Mouse (Mus musculus): ENCODE data around the gene Ube2o. TPM values are rescaled to one million over a fixed set of nuclear protein-coding genes. Genes with fewer than 3 reads are reported as not detected.
A peak's percentile ranks its signal among the peaks of the same experiment; 100 is the strongest.

The Ube2o gene
- polyA plus RNA-seq, 1 experiment = 77.3 TPM

- Histone ChIP-seq H3K36me3 (ENCODE audit: control insufficient read depth, insufficient read depth, low read length) (no peaks in the 10 kb centered on the region), H3K4me1 (ENCODE audit: control insufficient read depth, insufficient read depth, insufficient read length) (peaks cover 16% of the 10 kb centered on the region), H3K27me3 (ENCODE audit: control insufficient read depth, insufficient read depth, low read length) (peaks cover 24% of the 10 kb centered on the region), H3K27ac (ENCODE audit: insufficient read depth, low read length) (no peak within 1 kb of the TSS), H3K4me3 (ENCODE audit: extremely low read depth, insufficient read depth, insufficient read length) (no peak within 1 kb of the TSS; the same call in 1 of the 2 replicates)
- TF ChIP-seq POLR2A (IDR thresholded peaks at IDR 0.05; ENCODE audit: low read depth, low read length) (no peak), CTCF (IDR thresholded peaks at IDR 0.05; ENCODE audit: extremely low read depth, insufficient read depth, insufficient read length, insufficient replicate concordance) (no peak)
- DNase-seq (ENCODE audit: low read depth in 1 of 2, low spot score in 2 of 2) = no peak
- WGBS = 63% methylated on average over 11 of the region's 11 CpGs
Measured at GRCm38 (mm10) chr11:116530187-116531147, 50.8 kb downstream of the Ube2o start, which contains the start of gene Sphk1. TSS of gene Sphk1 (plus strand) at chr11:116530925.

GRCm38 (mm10) chr11:116528636-116529320 is 52.5 kb downstream of the Ube2o start:
- Histone ChIP-seq H3K36me3 (ENCODE audit: control insufficient read depth, insufficient read depth, low read length) (no peaks in the 10 kb centered on the region), H3K27ac (ENCODE audit: insufficient read depth, low read length) (no peak overlapping the region), H3K4me3 (ENCODE audit: extremely low read depth, insufficient read depth, insufficient read length) (no peak overlapping the region), H3K4me1 (ENCODE audit: control insufficient read depth, insufficient read depth, insufficient read length) (peaks cover 12% of the 10 kb centered on the region), H3K27me3 (ENCODE audit: control insufficient read depth, insufficient read depth, low read length) (peaks cover 19% of the 10 kb centered on the region)
- TF ChIP-seq CTCF (IDR thresholded peaks at IDR 0.05; ENCODE audit: extremely low read depth, insufficient read depth, insufficient read length, insufficient replicate concordance) (no peak), POLR2A (IDR thresholded peaks at IDR 0.05; ENCODE audit: low read depth, low read length) (no peak)
- WGBS = 85% methylated on average over 8 of the region's 8 CpGs
- DNase-seq (ENCODE audit: low read depth in 1 of 2, low spot score in 2 of 2) = no peak

GRCm38 (mm10) chr11:116523699-116524189 is 57.5 kb downstream of the Ube2o start:
- Histone ChIP-seq H3K27me3 (ENCODE audit: control insufficient read depth, insufficient read depth, low read length) (no peaks in the 10 kb centered on the region), H3K27ac (ENCODE audit: insufficient read depth, low read length) (no peak overlapping the region), H3K4me3 (ENCODE audit: extremely low read depth, insufficient read depth, insufficient read length) (no peak overlapping the region), H3K4me1 (ENCODE audit: control insufficient read depth, insufficient read depth, insufficient read length) (no peaks in the 10 kb centered on the region), H3K36me3 (ENCODE audit: control insufficient read depth, insufficient read depth, low read length) (no peaks in the 10 kb centered on the region)
- no peak for DNase-seq (ENCODE audit: low read depth in 1 of 2, low spot score in 2 of 2)
- 68% methylated on average over 5 of the region's 5 CpGs for WGBS
- TF ChIP-seq CTCF (IDR thresholded peaks at IDR 0.05; ENCODE audit: extremely low read depth, insufficient read depth, insufficient read length, insufficient replicate concordance) (no peak), POLR2A (IDR thresholded peaks at IDR 0.05; ENCODE audit: low read depth, low read length) (no peak)

- peak overlapping the region; percentile 30; the same call in 1 of the 2 replicates for H3K27ac ChIP-seq (ENCODE audit: insufficient read depth, low read length)
- no peaks in the 10 kb centered on the region for H3K4me1 ChIP-seq (ENCODE audit: control insufficient read depth, insufficient read depth, insufficient read length)
- WGBS = 58% methylated on average over 16 of the region's 16 CpGs
- TF ChIP-seq CTCF (IDR thresholded peaks at IDR 0.05; ENCODE audit: extremely low read depth, insufficient read depth, insufficient read length, insufficient replicate concordance) = no peak
- no peak for TF ChIP-seq POLR2A (IDR thresholded peaks at IDR 0.05; ENCODE audit: low read depth, low read length)
- no peak overlapping the region for H3K4me3 ChIP-seq (ENCODE audit: extremely low read depth, insufficient read depth, insufficient read length)
- no peaks in the 10 kb centered on the region for H3K27me3 ChIP-seq (ENCODE audit: control insufficient read depth, insufficient read depth, low read length)
- no peak for DNase-seq (ENCODE audit: low read depth in 1 of 2, low spot score in 2 of 2)
- no peaks in the 10 kb centered on the region for H3K36me3 ChIP-seq (ENCODE audit: control insufficient read depth, insufficient read depth, low read length)
Measured at GRCm38 (mm10) chr11:116522886-116523698, 58.2 kb downstream of the Ube2o start.

GRCm38 (mm10) chr11:116522046-116522445 is 59.2 kb downstream of the Ube2o start:
- Histone ChIP-seq H3K4me1 (ENCODE audit: control insufficient read depth, insufficient read depth, insufficient read length) (no peaks in the 10 kb centered on the region), H3K4me3 (ENCODE audit: extremely low read depth, insufficient read depth, insufficient read length) (no peak overlapping the region), H3K27ac (ENCODE audit: insufficient read depth, low read length) (no peak overlapping the region), H3K36me3 (ENCODE audit: control insufficient read depth, insufficient read depth, low read length) (no peaks in the 10 kb centered on the region), H3K27me3 (ENCODE audit: control insufficient read depth, insufficient read depth, low read length) (no peaks in the 10 kb centered on the region)
- no peak for TF ChIP-seq POLR2A (IDR thresholded peaks at IDR 0.05; ENCODE audit: low read depth, low read length)
- no peak for TF ChIP-seq CTCF (IDR thresholded peaks at IDR 0.05; ENCODE audit: extremely low read depth, insufficient read depth, insufficient read length, insufficient replicate concordance)
- no peak for DNase-seq (ENCODE audit: low read depth in 1 of 2, low spot score in 2 of 2)
- 91% methylated on average over 3 of the region's 3 CpGs for WGBS

- no peaks in the 10 kb centered on the region for H3K36me3 ChIP-seq (ENCODE audit: control insufficient read depth, insufficient read depth, low read length)
- H3K27me3 ChIP-seq (ENCODE audit: control insufficient read depth, insufficient read depth, low read length) = no peaks in the 10 kb centered on the region
- no peaks in the 10 kb centered on the region for H3K4me1 ChIP-seq (ENCODE audit: control insufficient read depth, insufficient read depth, insufficient read length)
- H3K4me3 ChIP-seq (ENCODE audit: extremely low read depth, insufficient read depth, insufficient read length) = no peak overlapping the region
- 48% methylated on average over 3 of the region's 3 CpGs for WGBS
- TF ChIP-seq POLR2A (IDR thresholded peaks at IDR 0.05; ENCODE audit: low read depth, low read length) (no peak), CTCF (IDR thresholded peaks at IDR 0.05; ENCODE audit: extremely low read depth, insufficient read depth, insufficient read length, insufficient replicate concordance) (no peak)
- no peak for DNase-seq (ENCODE audit: low read depth in 1 of 2, low spot score in 2 of 2)
- no peak overlapping the region for H3K27ac ChIP-seq (ENCODE audit: insufficient read depth, low read length)
Measured at GRCm38 (mm10) chr11:116521143-116521542, 60.1 kb downstream of the Ube2o start.

Data from spleen, adult 2 months (tissue).